Mouse (Mus musculus) ES-E14 (cell line): Measurements from ENCODE around the gene Map7d1.

ENCODE experiments used
- CHD2 ChIP-seq: IDR thresholded peaks from 2 replicates; pipeline ENCODE4 v1.6.1; 2014; ENCODE audit warnings: mild to moderate bottlenecking, low read depth, low read length, inconsistent platforms
- HCFC1 ChIP-seq: IDR thresholded peaks from 2 replicates; pipeline ENCODE4 v1.6.1; 2012; ENCODE audit warnings: low read length, inconsistent platforms, borderline replicate concordance; ENCODE audit not compliant: insufficient read depth
- MAFK ChIP-seq: IDR thresholded peaks from 2 replicates; pipeline ENCODE4 v1.6.1; 2014; ENCODE audit warnings: mild to moderate bottlenecking, low read depth, low read length, inconsistent platforms; ENCODE audit not compliant: insufficient read depth
- ZNF384 ChIP-seq: IDR thresholded peaks from 2 replicates; pipeline ENCODE4 v1.6.1; 2012; ENCODE audit warnings: low read depth, low read length, inconsistent platforms

DNA sequence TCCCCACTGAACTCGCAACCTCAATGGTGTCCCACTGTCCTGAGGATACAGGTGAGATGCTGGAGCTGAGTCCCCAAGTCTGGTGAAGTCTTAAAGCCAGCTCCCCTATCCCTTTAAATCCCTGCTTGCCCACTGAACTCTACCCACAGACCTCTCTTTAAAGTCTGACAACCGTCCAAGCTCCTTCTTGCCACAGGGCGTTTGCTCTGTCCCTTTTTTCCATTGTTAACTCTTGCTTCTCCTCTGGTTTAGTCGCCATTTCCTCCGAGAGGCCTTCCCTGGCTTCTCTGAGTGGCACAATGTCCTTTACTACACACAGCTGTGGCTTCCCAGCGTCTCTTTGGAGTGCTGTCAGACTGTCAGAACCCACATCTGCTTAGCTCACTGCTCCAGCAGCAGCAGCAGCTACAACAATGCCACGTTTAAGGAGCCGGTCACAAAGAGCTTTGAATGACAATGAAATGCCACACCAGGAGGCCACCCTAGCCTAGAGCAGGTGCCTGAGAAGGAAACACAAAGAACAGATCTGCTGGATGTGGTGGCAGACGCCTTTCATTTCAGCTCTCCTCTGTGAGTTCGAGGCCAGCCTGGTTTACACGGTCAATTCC lies 7.8 kb downstream of the Map7d1 start:
- TF ChIP-seq CHD2, result no peak
- TF ChIP-seq HCFC1, result no peak
- no peak for TF ChIP-seq ZNF384
- TF ChIP-seq MAFK, result 0 out of 2 replicates have a peak, but pooled peaks have one; percentile 2
